Mouse (Mus musculus) cerebellum, postnatal 25 days (tissue): ENCODE data around the gene Otop3.
"Not testable (repeated sequence)": the region's sequence is repeated elsewhere in the genome, so short reads cannot be mapped to it uniquely, and the experiment has no call there.

Experiments
- DNase-seq, 2 experiments: peaks; one replicate each; pipeline ENCODE4 v3.0.0; 2021; ENCODE audit warnings: mixed read lengths in 2 of 2

Gene Otop3

GRCm38 (mm10) chr11:115366706-115367394 lies 32.3 kb downstream of the Otop3 start:
- DNase-seq, result peak; percentile 70 to 74

GRCm38 (mm10) chr11:115367395-115367944 lies 32.9 kb downstream of the Otop3 start, which contains the start of gene Hid1:
Gene Hid1, minus strand, starts transcription at chr11:115367756.
- peak; percentile 93 to 95 for DNase-seq

GRCm38 (mm10) chr11:115370368-115370767 lies 35.8 kb downstream of the Otop3 start:
- no peak for DNase-seq

GRCm38 (mm10) chr11:115371354-115371753 lies 36.8 kb downstream of the Otop3 start:
- no peak for DNase-seq

- DNase-seq, result no peak
Measured at GRCm38 (mm10) chr11:115372015-115372414, 37.5 kb downstream of the Otop3 start.

- DNase-seq, result no peak
Measured at GRCm38 (mm10) chr11:115372737-115373136, 38.2 kb downstream of the Otop3 start.

GRCm38 (mm10) chr11:115373805-115374694 lies 39.5 kb downstream of the Otop3 start:
- peak; percentile 85 to 89 for DNase-seq

GRCm38 (mm10) chr11:115374695-115375425 lies 40.3 kb downstream of the Otop3 start:
- no peak for DNase-seq

GRCm38 (mm10) chr11:115376722-115377121 lies 42.2 kb downstream of the Otop3 start:
- no peak for DNase-seq

GRCm38 (mm10) chr11:115377254-115377653 lies 42.7 kb downstream of the Otop3 start:
- DNase-seq, result no peak

- no peak for DNase-seq
Measured at GRCm38 (mm10) chr11:115377854-115378253, 43.3 kb downstream of the Otop3 start.

- no peak for DNase-seq
Measured at GRCm38 (mm10) chr11:115381276-115381675, 46.7 kb downstream of the Otop3 start.

- peak; percentile 93 to 96 for DNase-seq
Measured at GRCm38 (mm10) chr11:115381743-115382539, 47.4 kb downstream of the Otop3 start, which contains the start of gene Cdr2l. Gene Cdr2l, plus strand, starts transcription at chr11:115381916.

- DNase-seq, result peak in 1 of 2 experiments; percentile 50
Measured at GRCm38 (mm10) chr11:115382891-115383290, 48.4 kb downstream of the Otop3 start.

- DNase-seq, result no peak
Measured at GRCm38 (mm10) chr11:115383701-115384474, 49.4 kb downstream of the Otop3 start.

GRCm38 (mm10) chr11:115384587-115384986 lies 50.1 kb downstream of the Otop3 start:
- DNase-seq, result no peak

GRCm38 (mm10) chr11:115386859-115387258 lies 52.3 kb downstream of the Otop3 start:
- DNase-seq, result not testable (repeated sequence)

- no peak for DNase-seq
Measured at GRCm38 (mm10) chr11:115391358-115391757, 56.8 kb downstream of the Otop3 start.

GRCm38 (mm10) chr11:115393721-115394325 lies 59.3 kb downstream of the Otop3 start:
- peak; percentile 84 to 87 for DNase-seq
